Mouse (Mus musculus): ENCODE results near the gene Gm4450.
"Not testable (repeated sequence)": the region's sequence is repeated elsewhere in the genome, so short reads cannot be mapped to it uniquely, and the experiment has no call there.

The Gm4450 gene

GRCm38 (mm10) chr3:98457026-98457425 is at the start of gene Gm4450:
Gm4450 (minus strand) TSS chr3:98457126.
- DNase-seq (ENCODE audit: low read depth): not testable (repeated sequence)

DNA sequence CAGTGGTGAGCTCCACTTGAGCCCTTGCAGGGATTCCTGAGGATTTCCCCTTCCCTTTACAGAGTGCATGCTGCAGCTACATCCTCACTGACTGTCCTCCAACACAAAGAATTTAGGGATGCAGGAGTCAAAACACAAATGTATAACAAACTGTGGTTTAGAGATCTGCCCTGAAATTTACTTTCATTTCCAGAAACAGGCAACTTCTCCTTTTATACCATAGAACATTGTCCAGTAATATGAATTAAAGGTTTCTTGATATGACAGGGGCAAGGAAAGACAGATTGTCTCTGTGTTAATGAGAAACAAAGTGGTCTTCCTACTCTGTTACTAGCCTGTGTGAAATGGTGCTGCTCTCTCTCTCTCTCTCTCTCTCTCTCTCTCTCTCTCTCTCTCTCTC is 40.5 kb upstream of the Gm4450 start:
- DNase-seq (ENCODE audit: low read depth): not testable (repeated sequence)

GRCm38 (mm10) chr3:98496762-98497161 is 39.8 kb upstream of the Gm4450 start:
- DNase-seq (ENCODE audit: low read depth): not testable (repeated sequence)

DNA sequence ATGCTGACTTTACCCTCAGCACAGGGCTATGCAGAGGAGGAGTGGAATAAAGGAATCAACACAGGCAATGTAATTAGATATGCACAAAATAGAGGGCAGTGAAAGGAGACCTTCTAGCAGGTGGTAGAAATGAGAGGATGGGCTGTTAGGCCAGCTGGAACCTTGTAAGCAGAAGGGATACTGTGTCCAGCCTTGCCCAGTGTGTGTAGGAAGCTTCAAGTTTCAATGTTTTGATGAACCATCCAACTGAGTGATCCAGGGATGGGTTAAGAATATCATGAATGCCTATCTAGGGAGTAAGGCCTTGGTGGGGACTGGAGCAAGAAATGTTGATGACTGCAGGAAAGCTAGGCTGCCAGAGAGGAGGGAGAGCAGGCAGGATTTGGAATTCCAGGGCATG is 38.1 kb upstream of the Gm4450 start:
- DNase-seq (ENCODE audit: low read depth): not testable (repeated sequence)

DNA sequence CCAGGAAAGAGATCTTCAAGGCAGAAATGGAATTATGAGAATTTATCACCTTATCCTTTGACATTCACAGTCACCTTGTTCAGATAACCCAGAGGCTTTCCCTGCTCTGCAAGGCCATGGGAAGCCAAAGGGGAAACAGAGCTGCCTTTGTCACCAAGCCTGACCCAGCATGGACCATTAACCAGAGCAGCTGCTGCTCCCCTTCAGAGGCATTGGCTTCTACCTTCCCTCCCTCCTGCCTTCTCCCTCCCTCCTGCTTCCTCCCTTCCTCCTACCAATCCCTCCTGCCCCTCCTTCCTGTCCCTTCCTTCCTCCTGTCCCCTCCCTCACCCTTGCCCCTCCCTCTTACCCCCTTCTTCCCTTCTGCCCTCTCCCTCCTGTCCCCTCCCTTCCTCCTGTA is 37.3 kb upstream of the Gm4450 start:
- DNase-seq (ENCODE audit: low read depth): not testable (repeated sequence)

DNA sequence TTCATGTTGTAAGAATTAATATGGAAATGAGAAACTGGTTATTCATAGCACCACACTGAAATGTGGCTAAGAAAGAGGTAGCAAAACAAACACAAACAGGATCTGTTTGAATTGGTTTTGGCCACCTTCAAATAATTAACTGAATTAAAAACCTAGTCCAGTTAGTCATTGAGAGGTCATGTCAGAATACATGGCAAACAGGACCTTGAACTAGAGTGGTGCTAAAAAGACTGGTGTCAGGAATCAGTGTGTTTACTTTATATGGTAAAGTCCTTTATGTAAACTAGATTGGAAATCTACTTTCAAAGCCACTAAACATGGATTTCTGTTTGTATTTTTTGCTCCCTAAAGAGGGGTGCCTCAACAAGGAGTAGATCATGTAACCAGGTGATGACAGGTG is 14.6 kb upstream of the Gm4450 start:
- DNase-seq (ENCODE audit: low read depth): not testable (repeated sequence)

DNA sequence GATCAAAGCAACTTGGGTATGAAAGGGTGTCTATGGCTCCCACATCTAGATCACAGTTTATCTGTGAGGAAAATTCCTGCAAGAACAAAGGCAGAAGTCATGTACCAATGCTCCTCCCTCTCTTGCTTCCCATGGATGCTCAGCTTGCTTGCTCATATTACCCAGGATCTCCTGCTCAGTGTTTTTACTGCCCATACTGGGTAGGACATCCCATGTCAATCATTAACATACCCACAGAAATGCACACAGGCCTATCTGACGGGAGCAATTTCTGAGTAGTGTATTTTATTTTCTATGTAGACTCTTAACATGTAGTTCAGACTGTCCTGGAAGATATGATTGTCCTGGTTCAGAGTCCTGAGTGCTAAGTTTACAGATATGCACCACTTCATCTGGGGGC is 14.1 kb upstream of the Gm4450 start:
- not testable (repeated sequence) for DNase-seq (ENCODE audit: low read depth)

DNA sequence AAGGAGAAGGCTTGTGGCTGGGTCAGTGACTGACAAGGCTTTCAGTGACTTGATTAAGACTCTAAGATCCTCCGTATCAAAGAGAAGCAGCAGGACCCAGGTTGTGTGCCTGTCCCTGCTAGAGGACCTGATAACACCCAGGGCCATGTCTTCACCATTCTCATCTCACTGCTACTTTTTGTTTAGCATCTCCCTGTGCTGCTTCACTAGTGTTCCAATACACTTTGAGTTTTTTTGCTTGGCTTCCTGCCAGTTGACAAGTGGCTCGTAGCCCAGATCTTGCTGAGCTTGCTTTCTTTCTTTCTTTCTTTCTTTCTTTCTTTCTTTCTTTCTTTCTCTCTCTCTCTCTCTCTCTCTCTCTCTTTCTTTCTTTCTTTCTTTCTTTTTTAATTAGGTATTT is 12.4 kb upstream of the Gm4450 start:
- not testable (repeated sequence) for DNase-seq (ENCODE audit: low read depth)

DNA sequence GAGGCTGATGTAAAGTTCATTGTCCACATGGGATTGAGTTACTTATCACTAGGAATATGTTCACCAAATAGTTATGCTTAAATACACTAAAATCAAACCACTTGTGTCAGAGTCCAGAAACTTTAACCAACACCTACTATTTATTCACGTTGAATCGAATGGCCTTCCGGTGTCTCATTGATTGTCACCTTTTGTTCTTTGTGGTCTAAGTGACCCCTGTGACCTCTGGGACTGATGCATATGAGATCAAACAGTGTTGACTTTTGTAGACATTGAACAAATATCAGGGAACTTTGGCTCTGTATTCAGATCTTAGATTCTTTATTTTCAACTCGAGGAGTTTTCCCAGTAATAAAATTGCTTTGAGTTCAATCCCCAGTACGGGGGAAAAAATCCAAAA is 3.1 kb downstream of the Gm4450 start:
- DNase-seq (ENCODE audit: low read depth): not testable (repeated sequence)

GRCm38 (mm10) chr3:98443924-98444323 is 13.0 kb downstream of the Gm4450 start:
- DNase-seq (ENCODE audit: low read depth): not testable (repeated sequence)

DNA sequence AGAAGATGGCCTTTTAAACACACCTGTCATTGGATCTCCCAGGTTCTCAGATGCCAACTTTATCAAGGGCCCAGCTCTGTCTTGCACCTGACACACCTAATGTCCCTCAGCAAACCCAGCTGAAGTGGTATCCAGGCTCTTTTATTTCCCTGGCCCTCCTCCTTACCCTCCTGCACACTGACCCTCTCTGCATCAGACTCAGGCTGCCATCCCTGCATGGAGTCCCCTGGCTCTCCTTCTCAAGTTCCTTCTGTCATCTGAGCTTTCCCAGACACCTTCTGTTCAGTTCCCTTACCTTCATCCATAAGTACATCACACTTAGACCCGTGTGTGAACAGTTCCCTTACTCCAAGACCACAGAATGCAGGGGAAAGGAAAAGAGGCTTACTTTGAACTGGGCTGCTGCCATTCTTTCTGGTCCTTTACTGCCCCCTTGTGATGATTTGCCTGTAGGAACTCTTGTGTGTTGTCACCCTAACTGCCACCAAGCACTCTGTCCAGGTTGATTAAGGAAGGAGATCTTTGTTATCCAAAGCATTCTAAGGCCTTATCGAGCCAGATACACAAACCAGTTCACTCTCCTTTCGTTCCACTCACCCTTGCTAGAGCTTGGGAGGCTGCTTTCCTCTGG is 13.7 kb downstream of the Gm4450 start:
- not testable (repeated sequence) for DNase-seq (ENCODE audit: low read depth)

DNA sequence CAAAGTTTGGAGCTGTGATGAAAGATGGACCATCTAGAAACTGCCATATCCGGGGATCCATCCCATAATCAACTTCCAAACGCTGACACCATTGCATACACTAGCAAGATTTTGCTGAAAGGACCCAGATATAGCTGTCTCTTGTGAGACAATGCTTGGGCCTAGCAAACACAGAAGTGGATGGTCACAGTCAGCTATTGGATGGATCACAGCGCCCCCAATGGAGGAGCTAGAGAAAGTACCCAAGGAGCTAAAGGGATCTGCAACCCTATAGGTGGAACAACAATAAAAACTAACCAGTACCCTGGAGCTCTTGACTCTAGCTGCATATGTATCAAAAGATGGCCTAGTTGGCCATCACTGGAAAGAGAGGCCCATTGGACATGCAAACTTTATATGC is 14.7 kb downstream of the Gm4450 start:
- not testable (repeated sequence) for DNase-seq (ENCODE audit: low read depth)

DNA sequence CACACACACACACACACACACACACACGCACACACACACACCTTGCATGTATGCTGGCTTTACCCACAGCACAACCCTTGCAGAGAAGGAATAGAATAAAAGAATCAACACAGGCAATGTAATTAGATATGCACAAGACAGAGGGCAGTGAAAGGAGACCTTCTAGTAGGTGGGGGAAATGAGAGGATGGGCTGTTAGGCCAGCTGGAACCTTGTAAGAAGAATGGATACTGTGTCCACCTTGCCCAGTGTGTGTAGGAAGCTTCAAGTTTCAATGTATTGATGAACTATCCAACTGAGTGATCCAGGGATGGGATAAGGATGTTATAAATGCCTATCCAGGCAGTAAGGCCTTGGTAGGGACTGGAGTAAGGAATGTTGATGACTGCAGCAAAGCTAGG is 21.9 kb downstream of the Gm4450 start:
- no peak for DNase-seq (ENCODE audit: low read depth)

DNA sequence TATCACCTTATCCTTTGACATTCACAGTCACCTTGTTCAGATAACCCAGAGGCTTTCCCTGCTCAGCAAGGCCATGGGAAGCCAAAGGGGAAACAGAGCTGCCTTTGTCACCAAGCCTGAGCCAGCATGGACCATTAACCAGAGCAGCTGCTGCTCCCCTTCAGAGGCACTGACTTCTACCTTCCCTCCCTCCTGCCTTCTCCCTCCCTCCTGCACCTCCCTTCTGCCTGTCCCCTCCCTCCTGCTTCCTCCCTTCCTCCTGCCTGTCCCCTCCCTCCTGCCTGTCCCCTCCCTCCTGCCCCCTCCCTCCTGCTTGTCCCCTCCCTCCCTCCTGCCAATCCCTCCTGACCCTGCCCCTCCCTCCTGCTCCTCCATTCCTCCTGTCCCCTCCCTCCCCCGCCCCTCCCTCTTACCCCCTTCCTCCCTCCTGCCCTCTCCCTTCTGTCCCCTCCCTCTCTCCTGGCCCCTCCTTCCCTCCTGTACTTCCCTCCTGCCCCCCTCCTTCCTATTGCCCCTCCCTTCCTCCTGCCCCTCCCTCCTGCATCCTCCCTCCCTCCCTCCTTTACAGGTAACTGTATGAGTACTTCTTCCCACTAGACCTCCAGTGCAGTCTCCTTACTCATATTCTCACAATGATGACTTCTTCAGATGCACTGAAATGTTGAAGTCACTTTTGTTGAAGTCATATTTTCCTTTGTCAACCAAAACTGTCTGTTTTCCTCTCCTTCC is 22.7 kb downstream of the Gm4450 start:
- DNase-seq (ENCODE audit: low read depth): no peak

DNA sequence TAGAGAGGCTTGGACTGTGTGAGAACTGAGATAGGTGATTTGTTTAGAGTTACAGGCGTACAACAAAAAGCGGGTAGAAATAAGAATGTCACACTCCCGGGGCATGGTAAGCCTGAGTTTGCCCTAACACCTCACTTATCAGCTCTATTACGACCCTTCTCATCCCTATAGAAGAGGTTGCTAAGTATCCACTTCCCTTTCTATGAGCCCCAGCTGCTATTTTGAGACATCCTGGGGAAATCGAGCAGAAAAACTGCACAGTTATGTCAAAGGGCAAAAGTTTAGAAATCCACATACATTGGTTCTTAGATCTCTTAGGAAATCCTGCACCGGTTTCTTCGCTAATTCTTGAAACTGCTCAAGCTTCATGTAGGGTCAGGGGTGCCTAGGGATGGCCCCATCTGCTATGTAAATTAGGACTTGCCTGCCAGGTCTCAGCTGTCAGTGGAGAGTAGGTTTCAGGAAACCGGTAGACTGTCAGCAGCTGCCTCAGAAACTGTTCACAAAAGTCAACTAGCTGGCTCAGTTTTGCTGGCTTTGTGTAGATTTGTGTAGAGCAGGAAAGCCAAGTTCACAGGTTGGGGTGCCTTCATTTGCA is 27.9 kb downstream of the Gm4450 start:
- no peak for DNase-seq (ENCODE audit: low read depth)

- DNase-seq (ENCODE audit: low read depth): no peak
Observed at GRCm38 (mm10) chr3:98428449-98428775, 28.5 kb downstream of the Gm4450 start.

- peak; percentile 31 for DNase-seq (ENCODE audit: low read depth)
Observed at GRCm38 (mm10) chr3:98427600-98428448, 29.1 kb downstream of the Gm4450 start.

GRCm38 (mm10) chr3:98427260-98427599 is 29.7 kb downstream of the Gm4450 start:
- DNase-seq (ENCODE audit: low read depth): no peak

DNA sequence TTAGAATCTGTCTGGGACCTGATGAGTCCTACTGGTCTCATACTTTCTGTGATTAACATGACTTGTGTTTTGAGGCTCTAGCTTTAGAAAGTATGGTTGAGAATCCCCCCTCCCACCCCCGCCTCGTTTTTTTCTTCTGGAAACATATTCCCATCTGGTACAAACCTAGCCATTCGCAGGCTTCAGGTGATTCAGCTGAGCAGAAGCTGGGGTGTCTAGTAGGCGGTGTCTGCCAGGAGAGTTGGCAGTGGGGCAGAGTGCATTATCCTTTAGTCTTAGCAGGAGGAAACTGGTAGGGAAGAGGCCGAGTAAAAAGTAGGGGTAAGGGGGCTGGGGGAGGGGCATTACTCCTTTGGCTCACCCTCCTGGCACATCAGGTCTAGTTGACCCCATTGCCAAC is 30.2 kb downstream of the Gm4450 start:
- DNase-seq (ENCODE audit: low read depth): no peak

DNA sequence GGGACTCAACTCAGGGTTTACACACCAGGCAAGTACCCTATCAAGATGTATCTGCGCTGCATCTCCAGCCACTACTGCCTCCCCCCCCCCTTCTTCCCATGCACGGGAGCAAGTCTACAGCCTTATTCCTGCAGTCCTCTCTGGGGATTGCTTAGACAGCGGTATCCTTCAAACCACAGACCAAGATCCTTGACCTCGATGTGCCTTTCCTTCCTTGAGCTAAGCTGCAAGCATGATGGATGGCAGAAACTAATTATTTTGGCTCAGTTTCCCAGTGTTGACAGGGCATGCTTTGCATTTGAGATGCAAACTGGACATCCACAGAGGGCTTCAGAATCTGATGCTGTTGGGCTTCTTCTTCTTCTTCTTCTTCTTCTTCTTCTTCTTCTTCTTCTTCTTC is 34.0 kb downstream of the Gm4450 start:
- DNase-seq (ENCODE audit: low read depth): no peak

DNA sequence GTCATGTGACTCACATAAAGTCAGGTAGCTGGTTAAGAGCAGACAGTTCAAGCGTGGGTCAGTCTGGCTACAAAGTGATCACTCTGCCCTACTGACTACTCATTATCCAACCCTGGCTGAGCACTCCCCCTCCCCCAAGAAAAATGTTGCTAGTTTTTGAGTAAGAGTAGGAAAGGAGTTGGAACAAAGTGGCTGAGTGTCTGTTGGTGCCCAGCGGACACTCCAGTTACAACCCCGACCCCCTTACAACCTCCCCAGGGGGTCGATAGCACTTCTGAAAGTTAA is 37.2 kb downstream of the Gm4450 start:
- DNase-seq (ENCODE audit: low read depth): no peak

- DNase-seq (ENCODE audit: low read depth): no peak
Observed at GRCm38 (mm10) chr3:98418991-98419785, 37.7 kb downstream of the Gm4450 start.

Data from fibroblast of lung, adult 2 months (primary cell).